Mouse (Mus musculus) cerebral cortex, adult 2 months (tissue): ENCODE data around the gene Golph3l.

ENCODE experiments used
- WGBS: fragments of 180-500 bp; shearing (Covaris S2); methylation state at CpG from one replicate; pipeline ENCODE4 v1.1.7; 2018; 5-methylcytosine and 5-hydroxymethylcytosine counted together

Golph3l gene

DNA sequence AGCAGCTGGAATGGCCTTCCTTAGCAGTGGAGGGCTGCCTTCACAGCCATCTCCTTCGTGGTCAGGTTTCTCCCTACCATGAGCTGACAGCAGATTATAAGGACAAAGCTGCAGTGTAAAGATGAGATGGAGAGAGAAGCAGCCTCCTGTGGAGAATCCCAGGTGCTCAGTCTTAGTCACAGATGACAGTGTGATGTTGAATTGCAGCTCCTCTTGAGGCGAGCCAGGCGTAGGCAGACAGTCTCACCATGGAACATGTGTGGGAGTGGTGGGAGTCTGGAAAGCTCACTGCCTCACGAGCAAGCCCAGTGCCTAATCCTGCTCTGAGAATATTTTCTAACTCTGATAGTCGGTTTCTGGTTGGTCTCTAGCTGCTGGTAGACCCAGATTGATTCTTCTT is 39.0 kb downstream of the Golph3l start:
- 45% methylated on average over 5 of the region's 5 CpGs for WGBS

DNA sequence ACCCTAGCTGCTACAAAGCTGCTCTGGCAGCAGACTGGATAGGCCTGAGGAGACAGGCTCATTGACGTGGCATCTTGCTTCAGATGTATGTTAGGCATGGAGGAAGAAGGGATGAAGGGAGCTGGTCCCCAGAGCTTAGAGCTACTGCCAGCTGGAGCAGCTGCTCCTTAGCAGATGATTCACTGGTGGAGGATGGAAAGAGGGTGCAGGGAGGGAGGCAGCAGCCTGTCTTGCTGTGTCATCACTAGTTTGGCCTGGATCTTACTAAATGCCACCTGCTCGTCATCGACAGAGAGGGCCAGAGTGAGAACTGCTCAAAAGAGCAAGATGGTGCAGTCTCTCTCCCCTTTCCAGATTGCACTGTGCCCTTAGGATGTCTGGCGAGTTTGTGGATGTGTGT is 41.0 kb downstream of the Golph3l start:
- WGBS, result 27% methylated on average over 4 of the region's 4 CpGs

DNA sequence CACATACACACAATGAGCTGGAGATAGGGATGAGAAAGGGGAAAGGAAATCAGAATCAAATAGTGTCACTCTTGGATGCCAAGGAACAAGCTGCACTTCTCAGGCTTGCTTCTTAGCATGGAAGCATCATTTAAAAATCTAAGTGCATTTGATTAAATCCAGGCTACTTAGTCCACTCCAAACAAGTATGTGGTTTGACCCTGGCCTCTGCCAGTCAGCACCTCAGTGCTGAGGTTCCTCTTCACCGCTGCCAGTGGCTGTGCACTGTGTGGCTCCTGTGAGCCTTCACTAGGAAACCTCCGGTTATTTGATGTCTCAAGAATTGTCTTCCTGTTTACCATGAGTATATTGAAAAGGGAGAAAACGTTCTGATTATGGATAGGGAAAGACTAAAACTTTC is 42.1 kb downstream of the Golph3l start:
- WGBS, result 72% methylated on average over 3 of the region's 3 CpGs

DNA sequence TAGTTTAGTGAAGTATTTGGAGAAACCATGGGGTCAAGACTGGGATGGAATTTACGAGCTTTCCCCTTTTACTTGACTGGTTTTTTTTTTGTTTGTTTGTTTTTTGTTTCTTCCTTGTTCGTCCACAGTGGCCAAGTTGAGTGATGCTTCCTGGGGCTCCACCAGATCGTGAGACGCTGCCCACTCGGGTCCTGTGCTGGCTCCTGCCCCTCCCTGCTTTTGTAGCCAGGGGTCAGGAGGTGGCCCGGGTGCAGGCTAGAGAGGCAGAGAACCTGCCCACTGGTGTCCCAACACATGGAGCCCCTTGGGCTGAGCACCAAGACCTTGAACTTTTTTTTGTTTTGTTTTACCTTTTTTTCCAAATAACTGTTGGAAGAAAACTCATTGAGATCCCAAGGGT is 42.6 kb downstream of the Golph3l start:
- 63% methylated on average over 6 of the region's 6 CpGs for WGBS

DNA sequence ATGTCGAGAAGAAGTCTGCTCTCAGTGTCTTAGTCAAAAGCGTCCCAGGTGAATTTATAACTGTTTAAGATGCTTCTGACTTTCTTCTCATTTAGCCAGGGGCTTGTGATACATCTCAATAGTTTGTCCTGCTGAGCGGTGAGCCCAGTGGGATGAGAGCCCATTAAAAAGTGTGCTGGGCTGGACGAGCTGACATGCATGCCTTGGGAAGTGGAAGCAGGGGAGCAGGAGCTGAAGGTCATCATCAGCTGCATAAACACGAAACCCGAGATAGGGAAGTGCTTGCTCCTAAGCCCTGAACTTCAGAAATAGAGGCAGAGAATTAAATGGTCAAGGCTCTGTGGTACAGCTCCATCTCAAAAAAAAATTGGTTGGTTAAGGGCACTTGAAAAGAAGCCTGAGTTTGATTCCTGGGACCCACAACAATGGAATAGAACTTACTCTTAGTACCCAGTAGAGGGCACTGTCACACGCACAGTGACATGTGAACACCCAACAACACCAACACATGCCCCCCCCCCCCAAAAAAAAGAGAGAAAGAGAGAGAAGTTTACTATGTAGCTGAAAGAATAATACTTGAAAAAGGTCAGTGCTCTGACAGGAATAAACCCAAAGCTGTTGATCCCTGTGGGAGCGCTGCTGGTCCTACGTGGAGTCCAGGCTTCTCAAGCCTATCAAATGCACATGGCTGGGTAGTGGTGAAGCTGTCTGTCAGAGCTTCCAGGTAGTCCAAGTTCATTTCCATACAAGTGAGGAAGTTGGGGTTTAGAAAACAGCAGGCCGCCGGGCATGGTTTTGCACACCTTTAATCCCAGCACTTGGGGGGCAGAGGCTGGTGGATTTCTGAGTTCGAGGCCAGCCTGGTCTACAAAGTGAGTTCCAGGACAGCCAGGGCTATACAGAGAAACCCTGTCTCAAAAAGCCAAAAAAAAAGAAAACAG is 44.2 kb downstream of the Golph3l start:
- WGBS, result 70% methylated on average over 12 of the region's 12 CpGs

- WGBS, result 66% methylated on average over 4 of the region's 4 CpGs
Observed at GRCm38 (mm10) chr3:95635636-95636035, 46.9 kb downstream of the Golph3l start.

- 86% methylated on average over 4 of the region's 4 CpGs for WGBS
Observed at GRCm38 (mm10) chr3:95636072-95636471, 47.3 kb downstream of the Golph3l start.

GRCm38 (mm10) chr3:95639694-95640093 is 51.0 kb downstream of the Golph3l start:
- 97% methylated on average over 1 of the region's 1 CpGs for WGBS

DNA sequence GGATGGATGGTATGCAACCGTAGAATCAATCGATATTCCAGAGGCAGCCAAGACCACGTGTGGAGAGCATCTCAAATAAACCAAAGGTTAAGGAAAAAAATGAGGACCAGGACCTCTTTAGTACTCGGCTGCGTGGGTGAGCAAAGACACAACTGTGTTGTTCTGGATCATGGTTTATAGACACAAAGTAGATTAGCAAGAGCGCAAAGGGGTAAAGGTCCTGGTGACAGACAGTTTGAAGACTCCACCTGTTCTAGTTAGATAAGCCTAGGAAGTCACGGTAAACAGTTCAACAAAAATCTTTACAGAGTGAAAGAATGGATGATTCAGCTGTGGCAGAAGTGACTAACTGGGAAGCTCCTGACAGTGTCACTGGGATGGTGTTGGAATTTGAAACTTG is 54.4 kb downstream of the Golph3l start:
- 84% methylated on average over 7 of the region's 7 CpGs for WGBS

GRCm38 (mm10) chr3:95645313-95646235 is 56.8 kb downstream of the Golph3l start:
- WGBS, result 66% methylated on average over 10 of the region's 10 CpGs

DNA sequence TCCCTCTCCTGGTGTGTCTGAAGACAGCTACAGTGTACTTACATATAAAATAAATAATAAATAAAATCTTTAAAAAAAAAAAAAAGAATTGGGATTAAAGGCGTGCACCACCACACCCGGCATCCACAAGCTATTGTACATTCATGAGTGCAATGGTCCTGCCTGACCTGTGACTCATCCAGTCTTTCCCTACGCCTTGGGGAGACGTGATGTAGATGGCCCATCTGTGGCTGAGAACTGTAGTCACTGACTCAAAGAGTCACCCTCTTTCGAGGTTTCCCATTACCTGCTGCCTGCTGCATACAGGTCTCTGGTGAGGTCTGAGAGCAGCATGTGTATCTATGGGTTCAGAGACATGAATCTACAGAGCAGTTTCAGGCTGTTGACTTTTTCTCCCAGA is 59.3 kb downstream of the Golph3l start:
- 90% methylated on average over 5 of the region's 5 CpGs for WGBS

- WGBS, result 44% methylated on average over 6 of the region's 6 CpGs
Observed at GRCm38 (mm10) chr3:95650276-95651032, 61.7 kb downstream of the Golph3l start.

DNA sequence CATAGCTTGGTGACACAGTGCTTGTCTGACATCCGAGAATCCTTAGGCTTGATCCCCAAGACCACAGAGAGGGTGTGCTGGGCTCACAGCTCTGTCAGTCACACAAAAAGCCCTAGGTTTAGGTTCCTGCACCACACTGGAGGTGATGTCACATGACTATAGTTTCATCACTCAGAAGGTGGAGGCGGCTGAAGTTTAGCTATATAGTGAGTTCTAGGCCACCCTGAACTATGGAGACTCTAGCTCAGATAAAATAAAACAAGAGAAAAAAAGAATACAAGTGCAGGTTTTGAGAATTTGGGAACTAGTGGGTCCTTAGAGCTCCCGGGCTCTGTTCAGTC is 62.3 kb downstream of the Golph3l start:
- WGBS, result 93% methylated on average over 3 of the region's 3 CpGs

- 93% methylated on average over 16 of the region's 16 CpGs for WGBS
Observed at GRCm38 (mm10) chr3:95651391-95652203, 62.9 kb downstream of the Golph3l start.

DNA sequence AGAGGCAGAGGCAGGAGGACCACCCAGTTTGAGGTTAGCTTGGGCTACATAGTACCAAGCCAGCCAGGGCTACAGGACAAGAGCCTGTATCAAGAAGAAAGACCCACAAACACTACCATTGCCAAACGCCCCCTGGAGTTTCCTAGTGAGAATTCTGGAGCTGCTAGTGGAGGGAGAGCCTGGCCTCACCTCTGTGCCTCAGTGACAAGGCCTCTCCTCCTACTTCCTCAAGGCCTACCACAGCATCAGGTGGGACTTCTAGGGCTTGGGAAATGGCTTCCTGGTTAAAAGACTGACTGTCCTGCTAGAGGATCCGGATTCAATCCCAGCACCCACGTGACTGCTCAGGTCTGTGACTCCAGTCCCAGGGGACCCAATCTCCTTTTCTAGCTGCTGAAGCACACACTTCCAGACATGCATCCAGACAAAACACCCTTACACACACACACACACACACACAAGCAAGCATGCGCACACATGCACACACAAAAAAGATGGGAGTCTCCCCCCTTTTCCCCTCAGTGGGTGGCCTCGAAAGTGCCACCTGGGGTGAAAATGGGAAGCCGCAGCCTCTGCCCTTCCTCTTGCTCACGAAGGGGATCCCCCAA is 63.6 kb downstream of the Golph3l start:
- WGBS, result 67% methylated on average over 7 of the region's 7 CpGs

DNA sequence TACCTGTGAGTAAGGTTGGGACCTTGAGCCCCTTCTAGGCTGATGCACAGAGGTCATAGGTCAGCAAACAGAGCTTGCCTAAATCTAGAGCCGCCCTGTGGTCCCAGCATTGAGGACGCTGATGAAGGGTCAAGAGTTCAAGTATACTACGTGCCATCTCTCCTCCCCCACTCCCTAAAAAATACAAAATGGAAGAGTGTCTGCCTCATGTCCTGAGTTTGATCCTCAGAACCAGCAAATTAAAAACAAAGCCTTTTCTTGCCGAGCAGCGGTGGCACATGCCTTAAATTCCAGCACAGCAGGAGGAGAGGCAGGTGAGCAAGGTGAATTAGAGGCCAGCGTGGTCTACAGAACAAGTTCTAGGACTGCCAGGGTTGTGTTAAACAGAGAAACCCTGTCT is 64.1 kb downstream of the Golph3l start:
- 55% methylated on average over 6 of the region's 6 CpGs for WGBS

GRCm38 (mm10) chr3:95653473-95654034 is 64.8 kb downstream of the Golph3l start:
- whole genome bisulfite sequencing, result 26% methylated on average over 11 of the region's 11 CpGs

DNA sequence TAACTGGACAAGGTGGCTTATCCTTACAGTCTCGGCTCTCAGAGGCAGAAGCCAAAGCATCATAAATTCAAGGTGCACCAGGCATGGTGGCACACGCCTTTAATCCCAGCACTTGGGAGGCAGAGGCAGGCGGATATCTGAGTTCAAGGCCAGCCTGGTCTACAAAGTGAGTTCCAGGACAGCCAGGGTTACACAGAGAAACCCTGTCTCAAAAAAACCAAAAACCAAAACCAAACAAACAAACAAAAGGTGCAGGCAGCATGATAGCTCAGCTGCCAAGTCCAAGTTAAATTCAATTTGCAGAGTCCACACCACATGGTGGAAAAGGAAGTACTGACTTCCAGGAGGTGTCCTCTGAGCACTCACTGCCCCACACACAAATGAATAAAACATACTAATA is 65.6 kb downstream of the Golph3l start:
- 95% methylated on average over 3 of the region's 3 CpGs for WGBS

GRCm38 (mm10) chr3:95655437-95655836 is 66.7 kb downstream of the Golph3l start:
- WGBS, result 77% methylated on average over 5 of the region's 5 CpGs

DNA sequence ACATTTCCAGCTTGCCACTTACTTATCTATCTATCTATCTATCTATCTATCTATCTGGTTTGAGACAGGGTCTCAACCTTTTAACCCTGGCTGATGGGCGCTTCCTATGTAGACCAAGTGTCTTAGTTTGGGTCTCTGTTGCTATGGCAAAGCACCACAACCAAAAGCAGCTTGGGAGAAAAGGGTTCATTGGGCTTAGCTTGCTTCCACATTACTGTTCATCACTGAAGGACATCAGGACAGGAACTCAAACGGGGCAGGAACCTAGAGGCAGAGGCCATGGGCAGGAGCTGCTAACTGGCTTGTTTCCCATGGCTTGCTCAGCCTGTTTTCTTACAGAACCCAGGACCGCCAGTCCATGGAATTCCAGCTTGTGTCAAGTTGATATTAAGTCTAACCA is 68.4 kb downstream of the Golph3l start:
- WGBS, result 90% methylated on average over 3 of the region's 3 CpGs
